Mouse (Mus musculus): ENCODE data around the gene Mfsd9. TPM values are rescaled to one million over a fixed set of nuclear protein-coding genes. Genes with fewer than 3 reads are reported as not detected.
A peak's percentile ranks its signal among the peaks of the same experiment; 100 is the strongest.

Gene Mfsd9
- polyA plus RNA-seq (2015; fragmentation: Nextera tagmentation; extraction: Ambion mirVana): 5.8 TPM in 2 replicates

GRCm38 (mm10) chr1:40790324-40791141 is at the start of gene Mfsd9:
Gene Mfsd9, minus strand, starts transcription at chr1:40790687.
- H3K9ac ChIP-seq (replicated peaks): peak within 1 kb of the TSS; percentile 46
- WGBS: 7% methylated on average over 38 of the region's 38 CpGs
- no peaks in the 10 kb centered on the region for H3K36me3 ChIP-seq
- peak within 1 kb of the TSS; percentile 73 for H3K4me3 ChIP-seq
- peak; percentile 90 for ATAC-seq (replicated peaks)
- H3K4me2 ChIP-seq (replicated peaks): peak within 1 kb of the TSS; percentile 62
- no peaks in the 10 kb centered on the region for H3K9me3 ChIP-seq
- no peaks in the 10 kb centered on the region for H3K27me3 ChIP-seq
- peaks cover 20% of the 10 kb centered on the region for H3K4me1 ChIP-seq
- H3K27ac ChIP-seq (replicated peaks): peak within 1 kb of the TSS; percentile 78

- WGBS: 84% methylated on average over 4 of the region's 4 CpGs
Observed at GRCm38 (mm10) chr1:40835468-40835867, 45.0 kb upstream of the Mfsd9 start.

GRCm38 (mm10) chr1:40830712-40831507 is 40.4 kb upstream of the Mfsd9 start:
- no peaks in the 10 kb centered on the region for H3K36me3 ChIP-seq
- H3K4me1 ChIP-seq: no peaks in the 10 kb centered on the region
- 91% methylated on average over 4 of the region's 4 CpGs for WGBS
- H3K4me3 ChIP-seq: no peak overlapping the region
- no peak overlapping the region for H3K9ac ChIP-seq (replicated peaks)
- no peaks in the 10 kb centered on the region for H3K27me3 ChIP-seq
- no peaks in the 10 kb centered on the region for H3K9me3 ChIP-seq
- H3K27ac ChIP-seq (replicated peaks): no peak overlapping the region
- no peak for ATAC-seq (replicated peaks)
- no peak overlapping the region for H3K4me2 ChIP-seq (replicated peaks)

More at GRCm38 (mm10) chr1:40835468-40835867, 45.0 kb upstream of the Mfsd9 start:
- Histone ChIP-seq H3K4me2 (replicated peaks) (no peak overlapping the region), H3K36me3 (no peaks in the 10 kb centered on the region), H3K9me3 (no peaks in the 10 kb centered on the region), H3K4me1 (no peaks in the 10 kb centered on the region), H3K9ac (replicated peaks) (no peak overlapping the region), H3K27ac (replicated peaks) (no peak overlapping the region), H3K27me3 (no peaks in the 10 kb centered on the region), H3K4me3 (no peak overlapping the region)
- ATAC-seq (replicated peaks): no peak

- Histone ChIP-seq H3K4me1 (no peaks in the 10 kb centered on the region), H3K9ac (replicated peaks) (no peak overlapping the region), H3K27me3 (no peaks in the 10 kb centered on the region), H3K4me2 (replicated peaks) (no peak overlapping the region), H3K4me3 (no peak overlapping the region), H3K36me3 (no peaks in the 10 kb centered on the region), H3K9me3 (no peaks in the 10 kb centered on the region), H3K27ac (replicated peaks) (no peak overlapping the region)
- ATAC-seq (replicated peaks): no peak
- WGBS: 80% methylated on average over 10 of the region's 10 CpGs
Observed at GRCm38 (mm10) chr1:40829213-40829914, 38.9 kb upstream of the Mfsd9 start.

GRCm38 (mm10) chr1:40825826-40826225 is 35.3 kb upstream of the Mfsd9 start:
- 72% methylated on average over 7 of the region's 7 CpGs for WGBS
- ATAC-seq (replicated peaks): no peak
- Histone ChIP-seq H3K4me3 (no peak overlapping the region), H3K9ac (replicated peaks) (no peak overlapping the region), H3K36me3 (no peaks in the 10 kb centered on the region), H3K27me3 (no peaks in the 10 kb centered on the region), H3K27ac (replicated peaks) (no peak overlapping the region), H3K9me3 (no peaks in the 10 kb centered on the region), H3K4me2 (replicated peaks) (no peak overlapping the region), H3K4me1 (no peaks in the 10 kb centered on the region)

GRCm38 (mm10) chr1:40824936-40825335 is 34.4 kb upstream of the Mfsd9 start:
- no peaks in the 10 kb centered on the region for H3K36me3 ChIP-seq
- ATAC-seq (replicated peaks): no peak
- no peaks in the 10 kb centered on the region for H3K9me3 ChIP-seq
- H3K4me3 ChIP-seq: no peak overlapping the region
- no peak overlapping the region for H3K4me2 ChIP-seq (replicated peaks)
- H3K27ac ChIP-seq (replicated peaks): no peak overlapping the region
- no peaks in the 10 kb centered on the region for H3K27me3 ChIP-seq
- 67% methylated on average over 8 of the region's 8 CpGs for WGBS
- no peaks in the 10 kb centered on the region for H3K4me1 ChIP-seq
- H3K9ac ChIP-seq (replicated peaks): no peak overlapping the region

- no peak for ATAC-seq (replicated peaks)
- H3K4me3 ChIP-seq: no peak overlapping the region
- no peak overlapping the region for H3K4me2 ChIP-seq (replicated peaks)
- no peaks in the 10 kb centered on the region for H3K9me3 ChIP-seq
- no peaks in the 10 kb centered on the region for H3K27me3 ChIP-seq
- no peaks in the 10 kb centered on the region for H3K36me3 ChIP-seq
- H3K4me1 ChIP-seq: no peaks in the 10 kb centered on the region
- 71% methylated on average over 4 of the region's 4 CpGs for WGBS
- no peak overlapping the region for H3K27ac ChIP-seq (replicated peaks)
- H3K9ac ChIP-seq (replicated peaks): no peak overlapping the region
Observed at GRCm38 (mm10) chr1:40824517-40824916, 34.0 kb upstream of the Mfsd9 start.

GRCm38 (mm10) chr1:40815071-40815845 is 24.8 kb upstream of the Mfsd9 start:
- no peak for ATAC-seq (replicated peaks)
- no peak overlapping the region for H3K9ac ChIP-seq (replicated peaks)
- no peaks in the 10 kb centered on the region for H3K36me3 ChIP-seq

GRCm38 (mm10) chr1:40808643-40809042 is 18.2 kb upstream of the Mfsd9 start:
- ATAC-seq (replicated peaks): no peak
- Histone ChIP-seq H3K4me3 (no peak overlapping the region), H3K36me3 (no peaks in the 10 kb centered on the region), H3K27ac (replicated peaks) (no peak overlapping the region), H3K27me3 (no peaks in the 10 kb centered on the region), H3K9me3 (no peaks in the 10 kb centered on the region), H3K4me1 (no peaks in the 10 kb centered on the region), H3K9ac (replicated peaks) (no peak overlapping the region), H3K4me2 (replicated peaks) (no peak overlapping the region)
- 85% methylated on average over 3 of the region's 3 CpGs for WGBS

More at GRCm38 (mm10) chr1:40815071-40815845, 24.8 kb upstream of the Mfsd9 start:
- Histone ChIP-seq H3K9me3 (no peaks in the 10 kb centered on the region), H3K4me3 (no peak overlapping the region), H3K27ac (replicated peaks) (no peak overlapping the region), H3K4me1 (no peaks in the 10 kb centered on the region), H3K27me3 (no peaks in the 10 kb centered on the region), H3K4me2 (replicated peaks) (no peak overlapping the region)
- WGBS: 73% methylated on average over 16 of the region's 16 CpGs

- Histone ChIP-seq H3K27me3 (no peaks in the 10 kb centered on the region), H3K36me3 (no peaks in the 10 kb centered on the region), H3K4me3 (no peak overlapping the region), H3K4me2 (replicated peaks) (no peak overlapping the region), H3K27ac (replicated peaks) (no peak overlapping the region), H3K4me1 (no peaks in the 10 kb centered on the region), H3K9ac (replicated peaks) (no peak overlapping the region), H3K9me3 (no peaks in the 10 kb centered on the region)
- no peak for ATAC-seq (replicated peaks)
- 89% methylated on average over 11 of the region's 11 CpGs for WGBS
Observed at GRCm38 (mm10) chr1:40805891-40806290, 15.4 kb upstream of the Mfsd9 start.

- Histone ChIP-seq H3K9ac (replicated peaks) (no peak within 1 kb of the TSS), H3K27me3 (no peaks in the 10 kb centered on the region), H3K27ac (replicated peaks) (no peak within 1 kb of the TSS), H3K4me1 (no peaks in the 10 kb centered on the region), H3K4me2 (replicated peaks) (no peak within 1 kb of the TSS), H3K9me3 (no peaks in the 10 kb centered on the region), H3K4me3 (no peak within 1 kb of the TSS), H3K36me3 (no peaks in the 10 kb centered on the region)
- no peak for ATAC-seq (replicated peaks)
- WGBS: 63% methylated on average over 9 of the region's 9 CpGs
Observed at GRCm38 (mm10) chr1:40805351-40805750, 14.9 kb upstream of the Mfsd9 start, which contains the start of gene Tmem182. Gene Tmem182, plus strand, starts transcription at chr1:40805601.
